ENCODE assay signal across 11 mouse cellular contexts in genomic region chr14:55882171-55882641, GRCm38 (mm10). TPM values are rescaled to one million over a fixed set of nuclear protein-coding genes. Genes with fewer than 3 reads are reported as not detected.
DNase-seq lines count a peak whose midpoint lies in the region; ATAC-seq and TF ChIP-seq lines count a peak whose summit lies in the region.
"Had no signal": no experiment of that assay in that cellular context is flagged by ENCODE, and none has a peak within 500 bp of the region (broad histone marks: within the 10 kb centered on the region; RNA-seq: fewer than 3 reads in every experiment).

No protein-coding gene starts in this region.

- DNase-seq in kidney, adult 2 months, result peak; percentile 79
- no peak for DNase-seq in intestine, embryonic 14.5 days (ENCODE audit: low spot score)
- no peak for DNase-seq in heart, adult 9 months (ENCODE audit: low spot score in 2 of 2)
- no peak for DNase-seq in spleen, adult 12 weeks (ENCODE audit: low spot score)
- no peak for DNase-seq in Muller cell, postnatal 12 days (ENCODE audit: inconsistent ontology term)
- DNase-seq: gastrocnemius, postnatal 14 days; lung, adult 2 months had no signal

- ATAC-seq in kidney, embryonic 16.5 days (ENCODE audit: low FRiP score, low TSS enrichment), result no peak
- peak; percentile 46; the same call in 1 of the 2 replicates for ATAC-seq in intestine, embryonic 14.5 days (replicated peaks; ENCODE audit: low FRiP score, low TSS enrichment, low read depth)
- ATAC-seq in liver, embryonic 15.5 days (ENCODE audit: insufficient read depth), result peak; percentile 57

- peaks cover 10% of the 10 kb centered on the region; the same call in 1 of the 2 replicates for H3K4me1 ChIP-seq in kidney, adult 2 months (ENCODE audit: control insufficient read depth, insufficient read depth, low read length)
- H3K4me1 ChIP-seq in kidney, embryonic 16.5 days (ENCODE audit: insufficient read depth, low read length), result peaks cover 38% of the 10 kb centered on the region
- peaks cover 21% of the 10 kb centered on the region for H3K4me1 ChIP-seq in ES-Bruce4 (ENCODE audit: control insufficient read depth, insufficient read depth, low read length)
- peaks cover 33% of the 10 kb centered on the region for H3K4me1 ChIP-seq in intestine, embryonic 14.5 days (replicated peaks; ENCODE audit: control insufficient read depth, insufficient read depth, low read length)
- peaks cover 60% of the 10 kb centered on the region for H3K4me1 ChIP-seq in liver, embryonic 15.5 days (replicated peaks)

- no peak overlapping the region for H3K4me3 ChIP-seq in kidney, adult 2 months (ENCODE audit: insufficient read depth, low read depth, low read length)
- no peak overlapping the region for H3K4me3 ChIP-seq in kidney, embryonic 16.5 days (ENCODE audit: low read length)
- no peak overlapping the region for H3K4me3 ChIP-seq in ES-Bruce4 (ENCODE audit: low read depth, low read length)
- no peak overlapping the region for H3K4me3 ChIP-seq in intestine, embryonic 14.5 days (ENCODE audit: low read depth, low read length)
- H3K4me3 ChIP-seq in liver, embryonic 15.5 days (replicated peaks), result no peak overlapping the region
- H3K4me3 ChIP-seq: embryonic facial prominence, embryonic 15.5 days had no signal

- H3K9me3 ChIP-seq in kidney, embryonic 16.5 days (ENCODE audit: low read length), result no peaks in the 10 kb centered on the region
- H3K9me3 ChIP-seq in ES-Bruce4 (replicated peaks; ENCODE audit: control insufficient read depth, insufficient read depth, low read length, poor library complexity, severe bottlenecking), result no peaks in the 10 kb centered on the region
- H3K9me3 ChIP-seq in intestine, embryonic 14.5 days (ENCODE audit: control insufficient read depth, low read length), result no peaks in the 10 kb centered on the region
- no peaks in the 10 kb centered on the region for H3K9me3 ChIP-seq in liver, embryonic 15.5 days (replicated peaks)
- H3K9me3 ChIP-seq: embryonic facial prominence, embryonic 15.5 days had no signal

- 0 out of 2 replicates have a peak, but pooled peaks have one; percentile 25 for TF ChIP-seq EP300 in ES-Bruce4 (IDR thresholded peaks at IDR 0.05; ENCODE audit: insufficient read depth, low read depth, low read length)

- WGBS in kidney, adult 2 months, result 58% methylated on average over 6 of the region's 6 CpGs
- WGBS in kidney, embryonic 16.5 days, result 63% methylated on average over 6 of the region's 6 CpGs
- WGBS in intestine, embryonic 14.5 days, result 43% methylated on average over 6 of the region's 6 CpGs
- 39% methylated on average over 6 of the region's 6 CpGs for WGBS in liver, embryonic 15.5 days (ENCODE audit: insufficient replicate concordance)

- no peak for TF ChIP-seq POLR2A in kidney, adult 2 months (IDR thresholded peaks at IDR 0.05; ENCODE audit: low read depth, low read length)
- TF ChIP-seq POLR2A in ES-Bruce4 (IDR thresholded peaks at IDR 0.05; ENCODE audit: insufficient read depth, low read length), result no peak

- H3K27me3 ChIP-seq in kidney, adult 2 months (replicated peaks; ENCODE audit: control insufficient read depth, insufficient read depth, low read length), result no peaks in the 10 kb centered on the region
- H3K27me3 ChIP-seq in kidney, embryonic 16.5 days (ENCODE audit: insufficient read depth, low read length), result no peaks in the 10 kb centered on the region
- no peaks in the 10 kb centered on the region for H3K27me3 ChIP-seq in ES-Bruce4 (ENCODE audit: control insufficient read depth, insufficient read depth, low read length, poor library complexity, severe bottlenecking)
- H3K27me3 ChIP-seq in intestine, embryonic 14.5 days (replicated peaks; ENCODE audit: control insufficient read depth, insufficient read depth, low read length), result no peaks in the 10 kb centered on the region
- H3K27me3 ChIP-seq in liver, embryonic 15.5 days, result peaks cover 14% of the 10 kb centered on the region; the same call in 1 of the 2 replicates
- H3K27me3 ChIP-seq: embryonic facial prominence, embryonic 15.5 days had no signal

- no peak overlapping the region for H3K4me2 ChIP-seq in kidney, embryonic 16.5 days (replicated peaks; ENCODE audit: low read depth, low read length)
- no peak overlapping the region for H3K4me2 ChIP-seq in intestine, embryonic 14.5 days (ENCODE audit: low read length)
- peak overlapping the region; percentile 29 for H3K4me2 ChIP-seq in liver, embryonic 15.5 days
- H3K4me2 ChIP-seq: embryonic facial prominence, embryonic 15.5 days had no signal

- H3K27ac ChIP-seq in kidney, adult 2 months (ENCODE audit: insufficient read depth, low read depth, low read length), result no peak overlapping the region
- H3K27ac ChIP-seq in kidney, embryonic 16.5 days (ENCODE audit: low read length), result no peak overlapping the region
- no peak overlapping the region for H3K27ac ChIP-seq in ES-Bruce4 (ENCODE audit: insufficient read depth, low read length)
- H3K27ac ChIP-seq in intestine, embryonic 14.5 days (ENCODE audit: low read depth), result peak overlapping the region; percentile 55
- peak overlapping the region; percentile 75 for H3K27ac ChIP-seq in liver, embryonic 15.5 days (replicated peaks)
- H3K27ac ChIP-seq: embryonic facial prominence, embryonic 15.5 days had no signal

- H3K36me3 ChIP-seq in kidney, adult 2 months (ENCODE audit: control insufficient read depth, insufficient read depth, low read length), result peaks cover 1% of the 10 kb centered on the region; the same call in 1 of the 2 replicates
- H3K36me3 ChIP-seq in kidney, embryonic 16.5 days (ENCODE audit: insufficient read depth, low read length), result peaks cover 6% of the 10 kb centered on the region; the same call in 1 of the 2 replicates
- H3K36me3 ChIP-seq in ES-Bruce4 (ENCODE audit: control insufficient read depth, insufficient read depth, low read length, poor library complexity, severe bottlenecking), result no peaks in the 10 kb centered on the region
- peaks cover 9% of the 10 kb centered on the region for H3K36me3 ChIP-seq in intestine, embryonic 14.5 days (ENCODE audit: control insufficient read depth, insufficient read depth, low read length)
- peaks cover 13% of the 10 kb centered on the region for H3K36me3 ChIP-seq in liver, embryonic 15.5 days (replicated peaks)

- TF ChIP-seq CTCF in kidney, adult 2 months (conservative IDR thresholded peaks at IDR 0.05; ENCODE audit: insufficient read depth, insufficient read length, low read depth, low read length), result no peak
- TF ChIP-seq CTCF in ES-Bruce4 (IDR thresholded peaks at IDR 0.05; ENCODE audit: low read depth, low read length), result no peak

- H3K9ac ChIP-seq in kidney, embryonic 16.5 days (replicated peaks; ENCODE audit: low read length), result no peak overlapping the region
- H3K9ac ChIP-seq in ES-Bruce4 (ENCODE audit: low read depth, poor library complexity, severe bottlenecking), result no peak overlapping the region
- no peak overlapping the region for H3K9ac ChIP-seq in intestine, embryonic 14.5 days (ENCODE audit: low read length)
- H3K9ac ChIP-seq in liver, embryonic 15.5 days, result no peak overlapping the region
- H3K9ac ChIP-seq: embryonic facial prominence, embryonic 15.5 days had no signal

RNA-seq across cellular contexts. Expression of gene Cbln3, which starts 2.0 kb away (rescaled TPM):
- polyA plus RNA-seq in kidney, adult 2 months (2012; rRNA removed), result 0.08 and 0.13 TPM in 2 replicates
- polyA plus RNA-seq in kidney, embryonic 16.5 days (2015; fragmentation: Nextera tagmentation; extraction: Ambion mirVana), result 0.42 and 0.74 TPM in 2 replicates
- polyA plus RNA-seq in ES-Bruce4 (2011; ENCODE audit: insufficient read depth, insufficient read length, low read depth, missing spikeins), result 0.21 and 0.27 TPM in 2 replicates
- polyA plus RNA-seq in intestine, embryonic 14.5 days (2014; fragmentation: Nextera tagmentation; extraction: Ambion mirVana), result 0.18 and 0.23 TPM in 2 replicates
- polyA plus RNA-seq in liver, embryonic 15.5 days (2015; fragmentation: Nextera tagmentation; extraction: Ambion mirVana), result 0.20 and 0.31 TPM in 2 replicates

RNA-seq across cellular contexts. Expression of gene Khnyn, which starts 2.5 kb away (rescaled TPM):
- polyA plus RNA-seq in kidney, adult 2 months (2012; rRNA removed), result 11.1 and 11.9 TPM in 2 replicates
- 18.7 and 19.3 TPM in 2 replicates for polyA plus RNA-seq in kidney, embryonic 16.5 days (2015; fragmentation: Nextera tagmentation; extraction: Ambion mirVana)
- 29.8 and 30.9 TPM in 2 replicates for polyA plus RNA-seq in ES-Bruce4 (2011; ENCODE audit: insufficient read depth, insufficient read length, low read depth, missing spikeins)
- polyA plus RNA-seq in intestine, embryonic 14.5 days (2014; fragmentation: Nextera tagmentation; extraction: Ambion mirVana), result 10.4 and 11.2 TPM in 2 replicates
- 8.6 and 10.1 TPM in 2 replicates for polyA plus RNA-seq in liver, embryonic 15.5 days (2015; fragmentation: Nextera tagmentation; extraction: Ambion mirVana)

RNA-seq across cellular contexts. Expression of gene Sdr39u1, which starts 17.9 kb away (rescaled TPM):
- polyA plus RNA-seq in kidney, adult 2 months (2012; rRNA removed), result 132 and 133 TPM in 2 replicates
- polyA plus RNA-seq in kidney, embryonic 16.5 days (2015; fragmentation: Nextera tagmentation; extraction: Ambion mirVana), result 71.1 and 75.8 TPM in 2 replicates
- polyA plus RNA-seq in ES-Bruce4 (2011; ENCODE audit: insufficient read depth, insufficient read length, low read depth, missing spikeins), result 7.9 and 13.2 TPM in 2 replicates
- polyA plus RNA-seq in intestine, embryonic 14.5 days (2014; fragmentation: Nextera tagmentation; extraction: Ambion mirVana), result 66.2 and 70.4 TPM in 2 replicates
- polyA plus RNA-seq in liver, embryonic 15.5 days (2015; fragmentation: Nextera tagmentation; extraction: Ambion mirVana), result 12.8 and 15.5 TPM in 2 replicates

RNA-seq across cellular contexts. Expression of gene Nynrin, which starts 28.4 kb away (rescaled TPM):
- polyA plus RNA-seq in kidney, adult 2 months (2012; rRNA removed), result 6.6 and 7.6 TPM in 2 replicates
- 22.5 and 25.1 TPM in 2 replicates for polyA plus RNA-seq in kidney, embryonic 16.5 days (2015; fragmentation: Nextera tagmentation; extraction: Ambion mirVana)
- polyA plus RNA-seq in ES-Bruce4 (2011; ENCODE audit: insufficient read depth, insufficient read length, low read depth, missing spikeins), result 21.5 and 24.6 TPM in 2 replicates
- polyA plus RNA-seq in intestine, embryonic 14.5 days (2014; fragmentation: Nextera tagmentation; extraction: Ambion mirVana), result 15.9 and 18.6 TPM in 2 replicates
- polyA plus RNA-seq in liver, embryonic 15.5 days (2015; fragmentation: Nextera tagmentation; extraction: Ambion mirVana), result 2.0 and 2.1 TPM in 2 replicates

RNA-seq across cellular contexts. Expression of gene Nfatc4, which starts 59.3 kb away (rescaled TPM):
- polyA plus RNA-seq in kidney, adult 2 months (2012; rRNA removed), result 4.3 and 5.0 TPM in 2 replicates
- polyA plus RNA-seq in kidney, embryonic 16.5 days (2015; fragmentation: Nextera tagmentation; extraction: Ambion mirVana), result 38.2 and 38.7 TPM in 2 replicates
- polyA plus RNA-seq in ES-Bruce4 (2011; ENCODE audit: insufficient read depth, insufficient read length, low read depth, missing spikeins), result 57.0 and 57.7 TPM in 2 replicates
- polyA plus RNA-seq in intestine, embryonic 14.5 days (2014; fragmentation: Nextera tagmentation; extraction: Ambion mirVana), result 34.3 and 37.4 TPM in 2 replicates
- polyA plus RNA-seq in liver, embryonic 15.5 days (2015; fragmentation: Nextera tagmentation; extraction: Ambion mirVana), result 0.67 and 0.86 TPM in 2 replicates

Comparison
In these comparisons a context has a peak if more than half of its experiments do, and no peak if none do; other contexts are left out.
1. H3K27ac ChIP-seq: peak in intestine, embryonic 14.5 days (single experiment) and liver, embryonic 15.5 days (single experiment); none in kidney, adult 2 months (single experiment), kidney, embryonic 16.5 days (single experiment) and ES-Bruce4 (single experiment).